Mouse (Mus musculus) brain, embryonic 14.5 days (tissue): ENCODE measurements around the gene Pcgf1. TPM values are rescaled to one million over a fixed set of nuclear protein-coding genes. Genes with fewer than 3 reads are reported as not detected.

Experiments used
- DNase-seq: peaks from one replicate; pipeline ENCODE4 v3.0.0-alpha.2; 2011; ENCODE audit warnings: low read depth
- CTCF ChIP-seq: fragments of 200-500 bp; IDR thresholded peaks from 2 replicates; pipeline ENCODE4 v1.5.1; 2012; ENCODE audit warnings: inconsistent platforms, mild to moderate bottlenecking, moderate library complexity, borderline replicate concordance; ENCODE audit not compliant: insufficient read depth, insufficient read length; ENCODE audit errors: extremely low read depth
- POLR2A ChIP-seq: fragments of 200-500 bp; IDR thresholded peaks from 2 replicates; pipeline ENCODE4 v1.6.1; 2012; ENCODE audit warnings: mild to moderate bottlenecking, inconsistent platforms, borderline replicate concordance; ENCODE audit not compliant: poor library complexity, insufficient read depth, insufficient read length, severe bottlenecking; ENCODE audit errors: extremely low read depth
- polyA plus RNA-seq: library from polyadenylated mRNA; depleted of rRNA; stranded (reverse); fragments of >200 nt; gene quantifications from 2 replicates; pipeline ENCODE4 v1.2.3, GENCODE M21; 2012; rRNA removed

The Pcgf1 gene
- 39.8 and 66.1 TPM in 2 replicates for polyA plus RNA-seq

- peak; percentile 53 for DNase-seq
- no peak for TF ChIP-seq CTCF
- TF ChIP-seq POLR2A: no peak; the same call in 1 of the 2 replicates
These were observed at the start of gene Pcgf1 for GRCm38 (mm10) chr6:83077630-83078323. TSS of gene Pcgf1 (plus strand) at chr6:83077869.

GRCm38 (mm10) chr6:83029777-83030176 lies 47.9 kb upstream of the Pcgf1 start:
- TF ChIP-seq POLR2A (no peak), CTCF (no peak)

GRCm38 (mm10) chr6:83031111-83031510 lies 46.6 kb upstream of the Pcgf1 start:
- no peak for TF ChIP-seq POLR2A
- no peak for TF ChIP-seq CTCF
- no peak for DNase-seq

More at GRCm38 (mm10) chr6:83029777-83030176, 47.9 kb upstream of the Pcgf1 start:
- no peak for DNase-seq

GRCm38 (mm10) chr6:83031921-83032590 lies 45.6 kb upstream of the Pcgf1 start:
- no peak for DNase-seq
- TF ChIP-seq CTCF (no peak), POLR2A (no peak)

- peak; percentile 52 for DNase-seq
- TF ChIP-seq CTCF (0 out of 2 replicates have a peak, but pooled peaks have one; percentile 5), POLR2A (no peak)
These were observed 44.9 kb upstream of the Pcgf1 start for GRCm38 (mm10) chr6:83032769-83033191.

- TF ChIP-seq POLR2A: no peak
- no peak for TF ChIP-seq CTCF
These were observed 44.2 kb upstream of the Pcgf1 start, which contains the start of the genes Dok1 and Loxl3 for GRCm38 (mm10) chr6:83033249-83034185. TSS of gene Dok1 (minus strand) at chr6:83033471. TSS of gene Loxl3 (plus strand) at chr6:83034173.

GRCm38 (mm10) chr6:83034463-83035055 lies 43.1 kb upstream of the Pcgf1 start:
- no peak for TF ChIP-seq CTCF
- TF ChIP-seq POLR2A: no peak
- DNase-seq: no peak

More at GRCm38 (mm10) chr6:83033249-83034185, 44.2 kb upstream of the Pcgf1 start, which contains the start of the genes Dok1 and Loxl3:
- DNase-seq: peak; percentile 80

GRCm38 (mm10) chr6:83037188-83037587 lies 40.5 kb upstream of the Pcgf1 start:
- TF ChIP-seq POLR2A (no peak), CTCF (no peak)
- no peak for DNase-seq

- TF ChIP-seq POLR2A (no peak), CTCF (no peak)
- peak; percentile 80 for DNase-seq
These were observed 39.1 kb upstream of the Pcgf1 start for GRCm38 (mm10) chr6:83038496-83039012.

GRCm38 (mm10) chr6:83040601-83041000 lies 37.1 kb upstream of the Pcgf1 start:
- DNase-seq: no peak
- TF ChIP-seq POLR2A (no peak), CTCF (no peak)

GRCm38 (mm10) chr6:83043561-83043960 lies 34.1 kb upstream of the Pcgf1 start:
- TF ChIP-seq CTCF: no peak
- no peak for TF ChIP-seq POLR2A
- no peak for DNase-seq

GRCm38 (mm10) chr6:83043993-83044392 lies 33.7 kb upstream of the Pcgf1 start:
- TF ChIP-seq CTCF (no peak), POLR2A (no peak)
- no peak for DNase-seq
